Mouse (Mus musculus) ovary, adult 18-20 months (tissue): ENCODE data around the gene Gm12216.
"Not testable (repeated sequence)": the region's sequence is repeated elsewhere in the genome, so short reads cannot be mapped to it uniquely, and the experiment has no call there.

ENCODE experiments used
- DNase-seq: peaks from one replicate; pipeline ENCODE4 v3.0.0; 2022; ENCODE audit warnings: low spot score, mixed read lengths

The Gm12216 gene

DNA sequence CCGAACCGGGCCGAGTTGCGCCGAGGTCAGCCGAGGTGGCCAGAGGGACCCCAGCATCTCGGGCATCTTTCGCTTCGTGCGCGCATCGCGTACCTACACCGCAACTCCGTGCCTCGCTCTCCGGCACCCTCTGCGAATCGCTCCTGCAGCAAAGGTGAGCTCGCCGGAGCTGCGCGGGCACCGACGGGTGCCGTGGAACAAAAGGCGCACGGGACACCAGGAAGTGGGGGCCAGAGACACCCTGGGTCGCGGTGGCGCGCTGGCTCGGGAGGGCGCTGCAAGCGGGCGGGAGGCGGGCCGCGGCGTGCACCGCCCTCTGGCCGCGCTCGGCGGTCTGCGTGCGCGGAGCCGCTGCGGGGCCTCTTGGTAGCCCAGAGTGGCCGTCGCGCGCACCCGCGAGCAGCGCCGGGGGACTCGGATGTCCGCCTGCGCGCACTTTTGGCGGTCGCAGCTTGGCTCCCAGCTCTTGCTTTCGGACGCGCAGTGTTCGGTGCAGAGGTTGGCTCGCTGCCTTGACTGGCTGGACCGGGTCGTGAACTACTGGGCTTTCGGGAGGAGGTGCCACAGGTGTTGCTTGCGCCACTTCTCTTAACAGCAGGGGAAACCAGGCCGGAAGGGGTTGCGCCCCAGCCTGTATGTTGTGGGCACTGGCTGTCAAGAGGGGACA is 88.8 kb downstream of the Gm12216 start:
- peak; percentile 70 for DNase-seq

GRCm38 (mm10) chr11:53769760-53770124 is 89.3 kb downstream of the Gm12216 start, which contains the start of gene Irf1:
Gene Irf1, plus strand, starts transcription at chr11:53770014.
- DNase-seq = peak; percentile 93

DNA sequence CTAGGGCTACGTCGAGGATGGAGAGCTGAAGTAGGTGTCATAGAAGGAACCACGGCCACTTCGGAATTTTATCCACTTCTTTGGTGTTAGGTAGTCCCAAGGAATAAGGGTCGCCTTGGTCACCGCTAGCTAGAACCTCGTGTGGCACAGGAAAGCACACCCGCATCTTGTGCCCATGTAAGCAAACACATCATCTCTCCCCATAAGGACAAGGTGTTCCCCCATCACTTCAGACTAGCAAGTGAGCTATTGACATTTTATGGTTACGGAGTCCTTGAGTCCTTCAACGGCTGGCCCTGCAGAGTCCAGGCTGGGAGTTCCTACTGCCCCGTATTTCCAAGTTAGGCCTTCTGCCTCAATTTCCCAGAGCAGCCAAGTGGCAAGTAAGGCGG is 89.9 kb downstream of the Gm12216 start:
- DNase-seq = no peak

- DNase-seq = no peak
These were observed 90.5 kb downstream of the Gm12216 start for GRCm38 (mm10) chr11:53768422-53769184.

- DNase-seq = no peak
These were observed 94.5 kb downstream of the Gm12216 start for GRCm38 (mm10) chr11:53764581-53764980.

GRCm38 (mm10) chr11:53763496-53764140 is 95.4 kb downstream of the Gm12216 start:
- DNase-seq = peak; percentile 93

GRCm38 (mm10) chr11:53762827-53763495 is 96.1 kb downstream of the Gm12216 start:
- DNase-seq = peak; percentile 84

GRCm38 (mm10) chr11:53762426-53762825 is 96.6 kb downstream of the Gm12216 start:
- no peak for DNase-seq

- peak; percentile 71 for DNase-seq
These were observed 97.2 kb downstream of the Gm12216 start for GRCm38 (mm10) chr11:53761822-53762221.

GRCm38 (mm10) chr11:53761284-53761683 is 97.8 kb downstream of the Gm12216 start:
- no peak for DNase-seq

- no peak for DNase-seq
These were observed 99.3 kb downstream of the Gm12216 start for GRCm38 (mm10) chr11:53759545-53760406.

DNA sequence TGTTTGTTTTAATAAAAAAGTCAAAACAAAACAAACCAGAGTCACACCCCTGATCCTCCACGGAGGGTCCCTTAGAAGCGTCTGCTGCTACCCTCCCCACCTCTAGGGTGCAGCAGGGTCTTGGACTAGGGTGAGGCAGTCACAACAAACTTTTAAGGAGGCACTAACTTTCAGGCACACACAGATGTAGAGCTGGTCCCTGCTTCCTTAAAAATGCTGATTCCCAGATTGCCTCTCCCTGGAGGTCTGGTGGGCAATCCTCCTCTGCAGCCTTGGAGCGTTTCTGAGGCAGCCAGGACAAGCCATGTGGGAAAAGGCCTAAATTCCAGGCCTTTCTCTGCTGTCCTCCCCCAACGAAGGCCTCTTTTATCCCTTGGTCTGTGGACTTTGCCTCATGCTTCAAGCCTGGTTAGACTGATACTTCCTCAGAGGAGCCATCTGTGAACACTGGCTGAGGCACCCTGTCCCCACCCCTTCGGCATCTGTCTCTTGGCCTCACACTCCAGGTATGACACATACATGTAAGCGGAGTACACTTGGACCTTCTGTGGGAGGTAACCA is 100.2 kb downstream of the Gm12216 start:
- DNase-seq = no peak

- not testable (repeated sequence) for DNase-seq
These were observed 101.0 kb downstream of the Gm12216 start for GRCm38 (mm10) chr11:53758033-53758432.

DNA sequence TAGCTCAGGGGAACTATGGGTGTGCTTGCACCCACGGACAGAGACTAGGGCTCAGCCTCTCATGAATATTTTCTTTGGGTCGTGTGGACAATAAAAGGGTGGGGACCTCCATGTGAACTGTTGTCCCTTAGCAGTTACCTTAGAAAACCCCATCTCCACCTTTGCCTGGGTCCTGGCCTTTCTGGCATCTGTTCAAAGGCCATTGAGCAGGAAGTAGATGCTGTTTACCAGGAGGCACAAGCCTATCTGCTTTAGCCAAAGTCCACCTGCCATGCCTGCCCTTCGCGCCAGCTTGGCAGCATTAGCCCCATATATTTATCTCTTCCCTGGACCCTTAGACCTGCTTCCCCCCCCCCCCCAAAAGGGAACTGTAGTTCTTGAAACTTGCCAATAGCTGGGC is 101.4 kb downstream of the Gm12216 start:
- no peak for DNase-seq

- no peak for DNase-seq
These were observed 104.0 kb downstream of the Gm12216 start for GRCm38 (mm10) chr11:53755011-53755595.

GRCm38 (mm10) chr11:53749716-53750352 is 109.2 kb downstream of the Gm12216 start:
- no peak for DNase-seq

DNA sequence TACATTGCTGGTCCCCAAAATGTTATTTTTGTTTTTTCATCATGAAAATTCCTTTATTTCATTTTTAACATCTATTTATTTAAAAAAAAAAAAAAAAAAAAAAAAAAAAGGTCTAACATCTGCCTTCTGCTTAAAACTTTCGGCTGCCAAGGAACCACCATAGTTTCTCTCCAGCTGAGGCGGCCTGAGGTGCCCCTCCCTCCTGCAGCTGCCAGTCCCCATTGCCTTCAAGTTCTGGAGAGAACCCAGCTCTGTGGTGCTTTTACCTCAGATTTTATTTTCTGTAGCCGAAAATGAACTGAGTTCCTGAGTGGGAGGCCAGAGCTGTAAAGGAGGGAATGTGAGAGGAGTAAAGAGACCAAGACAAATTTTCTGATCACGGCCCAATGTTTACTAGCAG is 109.8 kb downstream of the Gm12216 start:
- no peak for DNase-seq

DNA sequence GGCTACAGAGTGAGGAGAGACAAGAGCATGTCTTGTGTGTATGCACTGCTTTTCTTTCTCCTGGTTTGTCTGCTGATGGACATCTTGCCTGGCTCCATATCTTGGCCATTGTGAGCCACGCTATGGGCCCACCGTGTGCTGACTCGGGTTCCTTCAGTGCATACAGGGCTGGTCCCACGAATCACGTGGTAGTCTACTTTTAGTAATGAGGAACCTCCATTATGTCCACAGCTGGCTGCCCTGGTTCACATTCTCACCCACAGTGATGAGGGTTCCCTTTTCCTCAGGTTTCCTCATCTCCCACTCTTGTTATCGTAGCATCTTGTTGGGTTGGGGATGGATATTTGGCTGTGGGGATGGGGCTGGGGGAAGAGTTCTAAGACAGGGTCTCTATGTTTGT is 110.4 kb downstream of the Gm12216 start:
- no peak for DNase-seq

- DNase-seq = no peak
These were observed 111.1 kb downstream of the Gm12216 start for GRCm38 (mm10) chr11:53747985-53748384.

DNA sequence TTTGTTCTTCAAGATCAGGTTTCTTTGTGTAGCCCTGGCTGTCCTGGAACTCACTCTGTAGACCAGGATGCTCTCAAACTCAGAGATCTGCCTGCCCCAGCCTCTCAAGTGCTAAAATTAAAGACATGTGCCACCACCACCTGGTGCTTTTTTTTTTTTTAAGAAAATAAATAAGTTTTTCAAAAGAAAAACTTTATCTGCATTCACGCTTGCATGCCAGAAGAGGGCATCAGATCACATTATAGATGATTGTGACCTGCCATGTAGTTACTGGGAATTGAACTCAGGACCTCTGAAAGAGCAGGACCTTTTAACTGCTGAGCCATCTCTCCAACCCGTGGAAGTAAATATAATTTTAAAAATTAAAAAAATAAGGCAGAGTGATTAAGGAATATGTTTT is 113.8 kb downstream of the Gm12216 start:
- DNase-seq = no peak
